Mouse (Mus musculus) adrenal gland, adult 2 months (tissue): ENCODE results near the gene Sfr1. TPM values are rescaled to one million over a fixed set of nuclear protein-coding genes. Genes with fewer than 3 reads are reported as not detected.

Experiments
- DNase-seq: peaks from one replicate; pipeline ENCODE4 v3.0.0; 2021
- microRNA-seq, 2 experiments: library from miRNA; unstranded; fragments of <30 nt; microRNA quantifications; one replicate each; pipeline ENCODE4 v1.2.0; 2021
- polyA plus RNA-seq: library from polyadenylated mRNA; depleted of rRNA; stranded (reverse); fragments of >200 nt; gene quantifications from 2 replicates; pipeline ENCODE4 v1.2.3, GENCODE M21; 2012; rRNA removed
- total RNA-seq, 2 experiments: library from RNA; stranded (reverse); gene quantifications; 2 replicates each; pipeline ENCODE4 v1.2.3; 2021

Gene Sfr1
- total and polyA plus RNA-seq, 3 experiments, result 62.8 to 89.9 (median 88.4) TPM

DNA sequence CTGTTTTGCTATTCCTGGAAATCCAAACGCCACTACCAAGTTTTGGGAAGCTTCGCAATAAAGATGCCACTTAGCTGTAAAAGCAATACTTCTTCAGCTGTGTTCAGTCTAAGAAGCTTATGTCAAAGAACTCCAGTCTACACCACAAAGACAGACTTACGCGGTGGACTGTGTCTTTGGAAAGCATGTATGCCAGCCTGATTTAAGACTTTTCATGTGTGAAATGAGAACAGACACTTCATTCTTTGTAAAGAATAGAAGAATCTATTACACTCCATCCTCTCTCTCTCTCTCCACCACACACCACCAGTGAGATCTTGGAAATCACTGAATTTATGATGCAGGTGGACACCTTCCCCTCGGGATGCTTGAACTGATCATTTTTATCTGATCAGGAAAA lies 18.9 kb downstream of the Sfr1 start:
- DNase-seq, result no peak

- DNase-seq, result peak; percentile 25
Observed at GRCm38 (mm10) chr19:47752456-47752855, 21.0 kb downstream of the Sfr1 start.

- no peak for DNase-seq
Observed at GRCm38 (mm10) chr19:47753921-47754320, 22.4 kb downstream of the Sfr1 start.

- DNase-seq, result no peak
Observed at GRCm38 (mm10) chr19:47754931-47755330, 23.4 kb downstream of the Sfr1 start.

DNA sequence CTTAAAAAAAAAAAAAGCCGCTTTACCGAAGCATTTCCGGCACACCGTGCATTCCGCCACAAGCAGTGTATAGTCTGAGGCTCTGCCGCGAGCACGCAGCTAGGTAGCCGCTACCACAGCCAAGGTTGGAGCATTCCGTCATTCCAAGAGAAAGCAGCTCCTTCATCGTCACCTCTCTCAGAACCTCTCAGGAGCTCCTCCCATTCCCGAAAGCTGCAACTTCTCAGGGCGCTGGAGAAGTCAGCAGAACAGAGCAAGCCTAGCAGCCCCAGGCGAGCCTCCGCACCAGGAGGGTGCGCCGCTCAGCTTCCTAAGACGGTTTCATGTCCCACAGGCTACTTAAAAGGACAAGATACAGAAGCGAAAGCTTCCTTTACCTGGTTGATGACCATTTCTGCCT lies 24.1 kb downstream of the Sfr1 start:
- peak; percentile 11 for DNase-seq

- DNase-seq, result no peak
Observed at GRCm38 (mm10) chr19:47777847-47778246, 46.4 kb downstream of the Sfr1 start.

DNA sequence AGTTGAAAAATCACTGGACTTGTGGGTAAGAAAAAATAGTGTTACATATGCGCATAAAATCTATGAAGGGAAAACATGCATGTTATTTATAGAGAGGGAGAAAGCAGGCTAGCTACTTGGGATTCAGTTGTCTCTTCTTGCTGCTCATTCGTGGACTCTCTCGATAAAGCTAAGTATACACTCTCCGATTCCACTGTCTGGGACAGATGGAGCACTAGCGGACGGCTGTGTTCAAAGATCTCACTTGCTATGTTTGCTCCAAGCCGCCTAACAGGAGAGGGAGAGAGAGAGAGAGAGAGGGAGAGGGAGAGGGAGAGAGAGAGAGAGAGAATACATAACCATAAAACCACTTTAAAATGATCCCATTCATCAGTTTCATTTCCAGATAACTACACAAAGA lies 48.7 kb downstream of the Sfr1 start:
- no peak for DNase-seq

DNA sequence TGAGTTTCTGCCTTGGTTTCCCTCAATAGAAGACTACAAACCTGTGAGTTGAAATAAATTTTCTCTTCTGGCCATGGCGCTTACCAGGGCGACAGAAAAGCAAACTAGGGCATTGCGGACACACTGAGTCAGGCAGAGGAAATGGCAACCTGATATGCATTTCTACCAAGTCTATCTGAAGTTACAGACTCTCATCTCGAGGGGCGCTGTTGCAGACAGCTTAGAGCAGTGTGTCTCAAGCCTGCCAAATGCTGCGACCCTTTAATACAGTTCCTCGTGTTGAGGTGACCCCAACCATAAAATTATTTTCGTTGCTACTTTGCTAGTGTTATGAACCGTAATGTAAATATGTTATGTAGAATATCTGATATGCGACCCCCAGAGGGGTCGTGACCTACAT lies 49.5 kb downstream of the Sfr1 start:
- no peak for DNase-seq

DNA sequence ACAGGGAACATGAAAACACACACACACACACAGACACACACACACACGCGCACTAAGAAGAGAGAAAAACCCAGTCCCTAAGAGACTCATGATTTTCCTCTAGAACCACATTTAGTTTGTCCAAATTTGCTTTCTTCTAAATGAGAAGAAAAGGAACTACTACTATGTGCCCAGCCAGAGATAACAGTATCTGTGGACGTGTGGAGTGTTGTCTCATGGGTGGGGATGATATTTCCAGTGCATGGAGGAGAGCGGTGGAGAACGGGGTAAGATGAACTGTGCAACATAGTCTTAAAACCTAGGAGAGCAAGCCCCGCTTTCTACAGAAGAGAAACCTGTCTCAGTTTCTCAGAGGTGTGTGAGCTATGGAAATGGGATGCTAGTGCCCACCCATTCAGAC lies 52.4 kb downstream of the Sfr1 start:
- DNase-seq, result no peak

Small RNA genes lying within 50 kb of the gene (microRNA-seq; reads per million reads assigned to microRNA genes)
- 0.41 to 0.66 reads per million in 2 experiments for gene Mir8090

Other genes with a start within 250 kb of the Sfr1 start
- gene Stn1, start 194.2 kb upstream of the Sfr1 start, total RNA-seq, result 10 to 100 TPM in 1 of 2 experiments, 1 to 10 TPM in 1; 8.3 to 11.9 TPM
- 10.8 TPM in 2 replicates for gene Stn1, start 194.2 kb upstream of the Sfr1 start, polyA plus RNA-seq
- gene Slk, start 152.0 kb upstream of the Sfr1 start, total RNA-seq, result 10 to 100 TPM; 35.6 to 44.1 TPM
- 2.7 and 3.1 TPM in 2 replicates for gene Slk, start 152.0 kb upstream of the Sfr1 start, polyA plus RNA-seq
- gene Col17a1, start 39.6 kb upstream of the Sfr1 start, total RNA-seq, result not detected
- gene Col17a1, start 39.6 kb upstream of the Sfr1 start, polyA plus RNA-seq, result 0.03 and 0.16 TPM in 2 replicates
- 100 to 1,000 TPM; 111 to 151 TPM for gene Gsto1, start 123.3 kb downstream of the Sfr1 start, total RNA-seq
- gene Gsto1, start 123.3 kb downstream of the Sfr1 start, polyA plus RNA-seq, result 64.5 and 72.3 TPM in 2 replicates
- gene Gsto2, start 133.9 kb downstream of the Sfr1 start, total RNA-seq, result 1 to 10 TPM; 2.1 to 3.2 TPM
- gene Gsto2, start 133.9 kb downstream of the Sfr1 start, polyA plus RNA-seq, result 0.37 and 0.61 TPM in 2 replicates
- not detected for gene Cfap43, start 187.6 kb downstream of the Sfr1 start, total RNA-seq
- gene Cfap43, start 187.6 kb downstream of the Sfr1 start, polyA plus RNA-seq, result 0.06 TPM in 1 of 2 replicates, not detected in the other
- 10 to 100 TPM; 18.5 to 19.0 TPM for gene Itprip, start 187.6 kb downstream of the Sfr1 start, total RNA-seq
- 9.8 and 12.8 TPM in 2 replicates for gene Itprip, start 187.6 kb downstream of the Sfr1 start, polyA plus RNA-seq
- not detected for gene Cfap58, start 206.0 kb downstream of the Sfr1 start, total RNA-seq
- gene Cfap58, start 206.0 kb downstream of the Sfr1 start, polyA plus RNA-seq, result not detected in 2 replicates